Mouse (Mus musculus) testis, adult 2 months (tissue): ENCODE results near the gene Pdgfa.

Experiments used
- CTCF ChIP-seq: fragments of 200-500 bp; IDR thresholded peaks from 2 replicates; pipeline ENCODE4 v1.5.1; 2012; ENCODE audit warnings: low read depth, mild to moderate bottlenecking, inconsistent platforms, low read length, moderate library complexity; ENCODE audit not compliant: control insufficient read depth, insufficient read depth, insufficient replicate concordance
- POLR2A ChIP-seq: fragments of 200-500 bp; IDR thresholded peaks from 2 replicates; pipeline ENCODE4 v1.6.1; 2012; ENCODE audit warnings: low read depth, mild to moderate bottlenecking, inconsistent platforms, low read length, moderate library complexity; ENCODE audit not compliant: control insufficient read depth

GRCm38 (mm10) chr5:138979840-138980239 is 17.3 kb downstream of the Pdgfa start:
- TF ChIP-seq CTCF (no peak), POLR2A (no peak)
